Mouse (Mus musculus) heart, embryonic 11.5 days (tissue): ENCODE measurements at regions not wholly inside any gene's neighbourhood (a gene's known extent, or its start where the extent isn't known, plus 50 kb on each side); places are given as distances from the start of the nearest gene placed in this dataset.

Experiments
- ATAC-seq: fragments of 200-750 bp; cut with Nextera tagmentation; replicated peaks from 2 replicates; pipeline ENCODE4 v1.8.0; 2017; ENCODE audit warnings: moderate library complexity; ENCODE audit not compliant: insufficient number of reproducible peaks, low FRiP score, low TSS enrichment
- H3K27ac ChIP-seq: fragments of 300-500 bp; sonication (generic); 2 replicates; pipeline ENCODE4 v1.5.1; 2014; ENCODE audit warnings: mild to moderate bottlenecking, low read depth, low read length
- H3K27me3 ChIP-seq: fragments of 300-500 bp; sonication (generic); 2 replicates; pipeline ENCODE4 v1.6.1; 2014; ENCODE audit warnings: mild to moderate bottlenecking, low read length, mixed read lengths; ENCODE audit not compliant: control insufficient read depth, insufficient read depth
- H3K36me3 ChIP-seq: fragments of 300-500 bp; sonication (generic); 2 replicates; pipeline ENCODE4 v1.6.1; 2014; ENCODE audit warnings: mild to moderate bottlenecking, low read length, moderate library complexity, mixed read lengths; ENCODE audit not compliant: control insufficient read depth, insufficient read depth
- H3K4me1 ChIP-seq: fragments of 300-500 bp; sonication (generic); 2 replicates; pipeline ENCODE4 v1.6.1; 2014; ENCODE audit warnings: low read length; ENCODE audit not compliant: control insufficient read depth, insufficient read depth
- H3K4me2 ChIP-seq: fragments of 300-500 bp; sonication (generic); 2 replicates; pipeline ENCODE4 v1.6.1; 2014; ENCODE audit warnings: mild to moderate bottlenecking, moderate library complexity
- H3K4me3 ChIP-seq: fragments of 300-500 bp; sonication (generic); 2 replicates; pipeline ENCODE4 v1.5.1; 2014; ENCODE audit warnings: low read depth, low read length
- H3K9ac ChIP-seq: fragments of 300-500 bp; sonication (generic); 2 replicates; pipeline ENCODE4 v1.6.1; 2014; ENCODE audit warnings: mild to moderate bottlenecking, low read depth, low read length, moderate library complexity
- H3K9me3 ChIP-seq: fragments of 300-500 bp; sonication (generic); replicated peaks from 2 replicates; pipeline ENCODE4 v1.6.1; 2016; ENCODE audit warnings: low read length; ENCODE audit not compliant: control insufficient read depth
- WGBS: fragments of 180-500 bp; shearing (Covaris S2); extraction: QIAGEN DNeasy Blood & Tissue Kit; methylation state at CpG from one replicate; pipeline ENCODE4 v1.1.7; 2014; ENCODE audit not compliant: insufficient replicate concordance; 5-methylcytosine and 5-hydroxymethylcytosine counted together

- Histone ChIP-seq H3K27ac (no peak overlapping the region), H3K9me3 (no peaks in the 10 kb centered on the region), H3K4me1 (no peaks in the 10 kb centered on the region), H3K9ac (no peak overlapping the region), H3K4me3 (no peak overlapping the region), H3K27me3 (no peaks in the 10 kb centered on the region), H3K36me3 (no peaks in the 10 kb centered on the region), H3K4me2 (no peak overlapping the region)
- ATAC-seq = no peak
- 75% methylated on average over 8 of the region's 8 CpGs for WGBS
Observed at GRCm38 (mm10) chr7:125115322-125115996, 329.0 kb upstream of the Kdm8 start.

GRCm38 (mm10) chr7:125117173-125117572, 327.3 kb upstream of the Kdm8 start:
- H3K27me3 ChIP-seq = no peaks in the 10 kb centered on the region
- H3K4me1 ChIP-seq = no peaks in the 10 kb centered on the region
- no peak for ATAC-seq
- 82% methylated on average over 8 of the region's 8 CpGs for WGBS
- no peaks in the 10 kb centered on the region for H3K9me3 ChIP-seq
- no peak overlapping the region for H3K4me3 ChIP-seq
- H3K36me3 ChIP-seq = no peaks in the 10 kb centered on the region
- H3K4me2 ChIP-seq = no peak overlapping the region
- H3K9ac ChIP-seq = no peak overlapping the region
- H3K27ac ChIP-seq = no peak overlapping the region

- Histone ChIP-seq H3K36me3 (no peaks in the 10 kb centered on the region), H3K4me3 (no peak overlapping the region), H3K27me3 (no peaks in the 10 kb centered on the region), H3K4me2 (no peak overlapping the region), H3K27ac (no peak overlapping the region), H3K4me1 (no peaks in the 10 kb centered on the region), H3K9ac (no peak overlapping the region), H3K9me3 (no peaks in the 10 kb centered on the region)
- ATAC-seq = no peak
- 35% methylated on average over 1 of the region's 1 CpGs for WGBS
Observed at GRCm38 (mm10) chr7:125129187-125129586, 315.3 kb upstream of the Kdm8 start.

GRCm38 (mm10) chr7:125131968-125132367, 312.5 kb upstream of the Kdm8 start:
- no peaks in the 10 kb centered on the region for H3K4me1 ChIP-seq
- no peak overlapping the region for H3K27ac ChIP-seq
- no peaks in the 10 kb centered on the region for H3K36me3 ChIP-seq
- WGBS = 26% methylated on average over 1 of the region's 1 CpGs
- H3K27me3 ChIP-seq = no peaks in the 10 kb centered on the region
- no peak overlapping the region for H3K4me3 ChIP-seq
- no peak overlapping the region for H3K9ac ChIP-seq
- no peak overlapping the region for H3K4me2 ChIP-seq
- no peak for ATAC-seq
- no peaks in the 10 kb centered on the region for H3K9me3 ChIP-seq

GRCm38 (mm10) chr7:125138607-125139006, 305.9 kb upstream of the Kdm8 start:
- Histone ChIP-seq H3K36me3 (no peaks in the 10 kb centered on the region), H3K4me1 (no peaks in the 10 kb centered on the region), H3K9ac (no peak overlapping the region), H3K9me3 (no peaks in the 10 kb centered on the region), H3K27me3 (no peaks in the 10 kb centered on the region), H3K4me2 (no peak overlapping the region), H3K4me3 (no peak overlapping the region), H3K27ac (no peak overlapping the region)
- WGBS = 69% methylated on average over 3 of the region's 3 CpGs
- ATAC-seq = no peak

GRCm38 (mm10) chr7:125139196-125139595, 305.3 kb upstream of the Kdm8 start:
- Histone ChIP-seq H3K4me1 (no peaks in the 10 kb centered on the region), H3K9ac (no peak overlapping the region), H3K9me3 (no peaks in the 10 kb centered on the region), H3K4me3 (no peak overlapping the region), H3K27me3 (no peaks in the 10 kb centered on the region), H3K36me3 (no peaks in the 10 kb centered on the region), H3K4me2 (no peak overlapping the region), H3K27ac (no peak overlapping the region)
- 87% methylated on average over 2 of the region's 2 CpGs for WGBS
- no peak for ATAC-seq

- Histone ChIP-seq H3K27ac (no peak overlapping the region), H3K4me2 (no peak overlapping the region), H3K9ac (no peak overlapping the region), H3K9me3 (no peaks in the 10 kb centered on the region), H3K36me3 (no peaks in the 10 kb centered on the region), H3K27me3 (no peaks in the 10 kb centered on the region), H3K4me3 (no peak overlapping the region), H3K4me1 (no peaks in the 10 kb centered on the region)
- no peak for ATAC-seq
- WGBS = 74% methylated on average over 3 of the region's 3 CpGs
Observed at GRCm38 (mm10) chr7:125140854-125141253, 303.6 kb upstream of the Kdm8 start.

- no peak overlapping the region for H3K4me2 ChIP-seq
- H3K27me3 ChIP-seq = no peaks in the 10 kb centered on the region
- H3K9ac ChIP-seq = no peak overlapping the region
- no peak overlapping the region for H3K4me3 ChIP-seq
- H3K9me3 ChIP-seq = no peaks in the 10 kb centered on the region
- WGBS = 63% methylated on average over 1 of the region's 1 CpGs
- no peaks in the 10 kb centered on the region for H3K4me1 ChIP-seq
- no peak overlapping the region for H3K27ac ChIP-seq
- H3K36me3 ChIP-seq = no peaks in the 10 kb centered on the region
- ATAC-seq = no peak
Observed at GRCm38 (mm10) chr7:125141864-125142263, 302.6 kb upstream of the Kdm8 start.

GRCm38 (mm10) chr7:125146025-125146424, 298.5 kb upstream of the Kdm8 start:
- Histone ChIP-seq H3K27ac (no peak overlapping the region), H3K4me3 (no peak overlapping the region), H3K27me3 (no peaks in the 10 kb centered on the region), H3K9me3 (no peaks in the 10 kb centered on the region), H3K36me3 (no peaks in the 10 kb centered on the region), H3K9ac (no peak overlapping the region), H3K4me1 (no peaks in the 10 kb centered on the region), H3K4me2 (no peak overlapping the region)
- WGBS = 43% methylated on average over 9 of the region's 9 CpGs
- ATAC-seq = peak; percentile 46
